Mouse (Mus musculus) testis, postnatal 10 days (tissue): Measurements from ENCODE around the gene Deup1.
"Not testable (repeated sequence)": the region's sequence is repeated elsewhere in the genome, so short reads cannot be mapped to it uniquely, and the experiment has no call there.

Experiments used
- DNase-seq: peaks from one replicate; pipeline ENCODE4 v3.0.0; 2021; ENCODE audit warnings: low spot score

Gene Deup1

GRCm38 (mm10) chr9:15587157-15587854, 40.4 kb downstream of the Deup1 start:
- DNase-seq: no peak

- no peak for DNase-seq
Observed at GRCm38 (mm10) chr9:15585956-15586355, 41.8 kb downstream of the Deup1 start.

- no peak for DNase-seq
Observed at GRCm38 (mm10) chr9:15584209-15584608, 43.5 kb downstream of the Deup1 start.

GRCm38 (mm10) chr9:15582026-15582425, 45.7 kb downstream of the Deup1 start:
- DNase-seq: no peak

- DNase-seq: no peak
Observed at GRCm38 (mm10) chr9:15580176-15580575, 47.6 kb downstream of the Deup1 start.

GRCm38 (mm10) chr9:15578946-15579345, 48.8 kb downstream of the Deup1 start:
- no peak for DNase-seq

GRCm38 (mm10) chr9:15578427-15578826, 49.3 kb downstream of the Deup1 start:
- no peak for DNase-seq

- DNase-seq: no peak
Observed at GRCm38 (mm10) chr9:15574750-15575454, 52.8 kb downstream of the Deup1 start.

- DNase-seq: no peak
Observed at GRCm38 (mm10) chr9:15562353-15562752, 65.4 kb downstream of the Deup1 start.

- no peak for DNase-seq
Observed at GRCm38 (mm10) chr9:15560451-15560850, 67.3 kb downstream of the Deup1 start.

GRCm38 (mm10) chr9:15553322-15553721, 74.4 kb downstream of the Deup1 start:
- no peak for DNase-seq

GRCm38 (mm10) chr9:15551933-15552851, 75.5 kb downstream of the Deup1 start:
- no peak for DNase-seq

- DNase-seq: not testable (repeated sequence)
Observed at GRCm38 (mm10) chr9:15551073-15551472, 76.7 kb downstream of the Deup1 start.

GRCm38 (mm10) chr9:15550461-15550961, 77.2 kb downstream of the Deup1 start:
- DNase-seq: no peak

GRCm38 (mm10) chr9:15541735-15542354, 85.9 kb downstream of the Deup1 start:
- no peak for DNase-seq

- no peak for DNase-seq
Observed at GRCm38 (mm10) chr9:15538979-15539533, 88.7 kb downstream of the Deup1 start.

GRCm38 (mm10) chr9:15537455-15538048, 90.2 kb downstream of the Deup1 start:
- no peak for DNase-seq

GRCm38 (mm10) chr9:15536861-15537426, 90.8 kb downstream of the Deup1 start:
- no peak for DNase-seq

GRCm38 (mm10) chr9:15535418-15535817, 92.3 kb downstream of the Deup1 start:
- no peak for DNase-seq

- DNase-seq: no peak
Observed at GRCm38 (mm10) chr9:15534110-15534509, 93.6 kb downstream of the Deup1 start.
